13 mouse cellular contexts compared by ENCODE assay signal in the genomic region with DNA sequence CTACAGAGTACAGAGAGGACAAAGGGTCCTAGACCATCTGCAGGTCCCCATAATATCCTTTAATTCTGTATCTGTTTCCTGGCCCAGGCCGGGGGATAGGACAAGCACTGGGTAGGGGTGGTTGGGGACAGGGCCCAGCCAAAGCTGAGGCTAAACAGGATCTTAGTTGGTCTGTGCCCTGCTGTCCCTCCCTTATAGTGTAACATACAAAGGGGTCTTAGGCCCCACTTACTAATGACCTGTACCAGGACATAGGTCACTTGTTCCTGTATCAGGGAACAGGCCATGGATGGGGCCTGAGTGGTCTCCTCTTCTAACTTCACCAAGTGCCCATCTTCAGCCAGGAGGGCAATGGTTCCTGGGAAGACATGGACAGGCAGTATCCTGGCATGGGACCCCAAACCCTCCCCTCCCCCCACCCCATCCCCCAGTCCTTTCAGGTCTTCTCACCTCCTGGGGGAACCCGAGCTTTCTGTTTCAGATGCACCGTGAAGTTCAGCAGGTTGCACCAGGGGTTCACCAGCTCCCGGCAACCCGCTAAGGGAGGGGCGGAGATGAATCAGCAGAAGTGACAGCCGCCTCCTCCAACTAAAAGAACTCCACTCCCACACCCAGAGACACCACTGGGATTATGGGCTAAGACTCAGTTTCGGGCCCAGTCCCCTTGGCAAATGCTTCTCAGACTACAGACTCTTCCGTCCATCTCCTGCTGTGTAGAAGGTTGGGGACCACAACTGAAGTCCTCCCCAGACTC. TPM values are rescaled to one million over a fixed set of nuclear protein-coding genes. Genes with fewer than 3 reads are reported as not detected.
DNase-seq lines count a peak whose midpoint lies in the region; ATAC-seq and TF ChIP-seq lines count a peak whose summit lies in the region.
"Had no signal": no experiment of that assay in that cellular context is flagged by ENCODE, and none has a peak within 500 bp of the region (broad histone marks: within the 10 kb centered on the region; RNA-seq: fewer than 3 reads in every experiment).

No protein-coding gene starts in this region.

- no peaks in the 10 kb centered on the region for H3K79me2 ChIP-seq in CH12.LX (replicated peaks; ENCODE audit: control insufficient read depth, extremely low read depth, insufficient read depth, poor library complexity, severe bottlenecking)

- peak overlapping the region; percentile 65 for H3K4me2 ChIP-seq in CH12.LX (ENCODE audit: insufficient read depth, low read depth, poor library complexity, severe bottlenecking)
- H3K4me2 ChIP-seq in liver, embryonic 14.5 days (ENCODE audit: low read depth), result peak overlapping the region; percentile 98
- H3K4me2 ChIP-seq: hindbrain, embryonic 14.5 days; limb, embryonic 12.5 days had no signal

- TF ChIP-seq POLR2A in CH12.LX (IDR thresholded peaks at IDR 0.05; ENCODE audit: low read depth, low read length), result peak; percentile 27; the same call in 1 of the 2 replicates

- TF ChIP-seq CTCF in CH12.LX (conservative IDR thresholded peaks at IDR 0.05 in 1 of 2, IDR thresholded peaks at IDR 0.05 in 1 of 2; ENCODE audit: low read depth in 2 of 2, low read length in 2 of 2), result no peak
- no peak for TF ChIP-seq CTCF in liver, embryonic 14.5 days (IDR thresholded peaks at IDR 0.05; ENCODE audit: low read depth)

- peaks cover 1% of the 10 kb centered on the region for H3K27me3 ChIP-seq in CH12.LX (replicated peaks)
- no peaks in the 10 kb centered on the region for H3K27me3 ChIP-seq in liver, embryonic 14.5 days (ENCODE audit: control insufficient read depth, insufficient read depth, low read length)

- H3K9me3 ChIP-seq in CH12.LX (replicated peaks; ENCODE audit: low read length), result no peaks in the 10 kb centered on the region
- no peaks in the 10 kb centered on the region for H3K9me3 ChIP-seq in liver, embryonic 14.5 days (ENCODE audit: control insufficient read depth, low read length)
- H3K9me3 ChIP-seq: limb, embryonic 12.5 days had no signal

- peak overlapping the region; percentile 78 for H3K27ac ChIP-seq in CH12.LX (ENCODE audit: insufficient read depth, low read depth)
- H3K27ac ChIP-seq in liver, embryonic 14.5 days, result peak overlapping the region; percentile 93
- H3K27ac ChIP-seq: hindbrain, embryonic 14.5 days; limb, embryonic 12.5 days had no signal

- 21% methylated on average over 9 of the region's 9 CpGs for WGBS in liver, embryonic 14.5 days (ENCODE audit: insufficient replicate concordance)

- DNase-seq in heart, adult 11 months, result peak; percentile 88
- no peak for DNase-seq in heart, adult 9 months (ENCODE audit: low spot score in 2 of 2)
- DNase-seq in CH12.LX (ENCODE audit: extremely low read depth) (peak; percentile 46), ZHBTc4 (ENCODE audit: low read depth, low spot score) (peak; percentile 41)
- DNase-seq in liver, embryonic 14.5 days (ENCODE audit: low read depth in 3 of 3, low spot score in 3 of 3), result peak; percentile 71 to 79 (median 77)
- DNase-seq in gastrocnemius, postnatal 36 days, result no peak
- no peak for DNase-seq in urinary bladder, postnatal 4 days (ENCODE audit: low spot score in 2 of 2)
- DNase-seq in frontal cortex, postnatal 25 days (ENCODE audit: low spot score in 2 of 2), result no peak
- DNase-seq: kidney, postnatal 4 days; midbrain, embryonic 14.5 days had no signal

- peaks cover 0 to 15% of the 10 kb centered on the region in 2 experiments for H3K36me3 ChIP-seq in CH12.LX (replicated peaks in 1 of 2; ENCODE audit: control insufficient read depth in 1 of 2, insufficient read depth in 1 of 2, low read length in 1 of 2)
- peaks cover 2% of the 10 kb centered on the region; the same call in 1 of the 2 replicates for H3K36me3 ChIP-seq in liver, embryonic 14.5 days (replicated peaks; ENCODE audit: control insufficient read depth, insufficient read depth, low read depth)
- H3K36me3 ChIP-seq: limb, embryonic 12.5 days had no signal

- ATAC-seq in liver, embryonic 14.5 days (ENCODE audit: insufficient read depth), result peak; percentile 74

- in situ Hi-C loops in CH12.LX (cut with MboI; ENCODE audit: low pct_ligation_motif_present, low pct_unique_long_range_greater_than_20kb, low sequenced_read_pairs), result loop anchor here (5.0 kb wide), 1 partner anchor 42 kb away; no protein-coding TSS in a partner anchor

- dilution Hi-C loops in CH12.LX (cut with MboI; ENCODE audit: extremely low pct_ligation_motif_present, extremely low pct_unique_long_range_greater_than_20kb, low sequenced_read_pairs), result no loop called here

- H3K4me3 ChIP-seq in CH12.LX (replicated peaks in 1 of 3; ENCODE audit: low read depth in 2 of 3, low read length in 2 of 3, poor library complexity in 1 of 3), result peak overlapping the region in 2 of 3 experiments; percentile 23 to 38
- peak overlapping the region; percentile 80 to 91 for H3K4me3 ChIP-seq in liver, embryonic 14.5 days (ENCODE audit: insufficient read depth in 1 of 2, low read depth in 2 of 2, low read length in 2 of 2)
- H3K4me3 ChIP-seq: limb, embryonic 12.5 days had no signal

- intact Hi-C loops in gastrocnemius, postnatal 36 days (cut with DNase I), result no loop called here

- H3K4me1 ChIP-seq in CH12.LX (ENCODE audit: control insufficient read depth in 1 of 2, insufficient read depth in 2 of 2), result peaks cover 20 to 72% of the 10 kb centered on the region in 2 experiments
- H3K4me1 ChIP-seq in liver, embryonic 14.5 days (replicated peaks; ENCODE audit: control insufficient read depth in 2 of 2, insufficient read depth in 2 of 2, low read length in 1 of 2), result peaks cover 36 to 44% of the 10 kb centered on the region in 2 experiments

- TF ChIP-seq RAD21 in CH12.LX (IDR thresholded peaks at IDR 0.05; ENCODE audit: low read depth, low read length), result no peak

- peak overlapping the region; percentile 43 for H3K9ac ChIP-seq in CH12.LX (ENCODE audit: insufficient read depth, low read depth)
- H3K9ac ChIP-seq in liver, embryonic 14.5 days (replicated peaks), result peak overlapping the region; percentile 79
- H3K9ac ChIP-seq: hindbrain, embryonic 14.5 days; limb, embryonic 12.5 days had no signal

- no peak for TF ChIP-seq EP300 in CH12.LX (IDR thresholded peaks at IDR 0.05; ENCODE audit: low read length)
- no peak for TF ChIP-seq EP300 in liver, embryonic 14.5 days (IDR thresholded peaks at IDR 0.05; ENCODE audit: low read depth)

TF ChIP-seq in CH12.LX, 34 proteins besides CTCF, POLR2A, EP300 and RAD21:
- TF ChIP-seq MAFK (IDR thresholded peaks at IDR 0.05; ENCODE audit: insufficient replicate concordance, low read length) (no peak), SMC3 (IDR thresholded peaks at IDR 0.05; ENCODE audit: low read depth, low read length) (no peak), MAZ (IDR thresholded peaks at IDR 0.05; ENCODE audit: low read depth, low read length) (no peak), CHD2 (IDR thresholded peaks at IDR 0.05; ENCODE audit: low read length) (peak; percentile 78), SIN3A (IDR thresholded peaks at IDR 0.05; ENCODE audit: low read length) (no peak), BHLHE40 (IDR thresholded peaks at IDR 0.05; ENCODE audit: low read depth, low read length) (no peak), NELFE (IDR thresholded peaks at IDR 0.05; ENCODE audit: low read depth, low read length) (no peak), ZC3H11A (IDR thresholded peaks at IDR 0.05; ENCODE audit: low read depth, low read length) (no peak), IRF4 (IDR thresholded peaks at IDR 0.05; ENCODE audit: low read depth, low read length) (peak; percentile 32; the same call in 1 of the 2 replicates), CHD1 (IDR thresholded peaks at IDR 0.05; ENCODE audit: low read depth, low read length) (no peak)

RNA-seq across cellular contexts. Expression of a gene that starts 0.8 kb away (rescaled TPM):
- total RNA-seq in CH12.LX (2012; rRNA removed) (0.21 and 0.42 TPM in 2 replicates), CH12.LX (2014; rRNA removed) (not detected in 2 replicates)
- polyA plus RNA-seq in CH12.LX (2012; ENCODE audit: insufficient read length, low read depth), result 2.6 and 3.5 TPM in 2 replicates
- polyA plus RNA-seq in liver, embryonic 14.5 days (2012; rRNA removed), result 22.5 and 27.6 TPM in 2 replicates
- polyA plus RNA-seq in liver, embryonic 14.5 days (2014; fragmentation: Nextera tagmentation; extraction: Ambion mirVana), result 20.9 and 21.9 TPM in 2 replicates
- total RNA-seq in gastrocnemius, postnatal 36 days (2021), result not detected
- total RNA-seq: gastrocnemius, adult 8-10 months had no signal

RNA-seq across cellular contexts. Expression of a gene that starts 3.2 kb away (rescaled TPM):
- total RNA-seq in CH12.LX (2012; rRNA removed) (35.6 and 51.5 TPM in 2 replicates), CH12.LX (2014; rRNA removed) (66.3 and 90.1 TPM in 2 replicates)
- 104 and 135 TPM in 2 replicates for polyA plus RNA-seq in CH12.LX (2012; ENCODE audit: insufficient read length, low read depth)
- 0.85 and 2.1 TPM in 2 replicates for polyA plus RNA-seq in liver, embryonic 14.5 days (2012; rRNA removed)
- 2.5 and 2.9 TPM in 2 replicates for polyA plus RNA-seq in liver, embryonic 14.5 days (2014; fragmentation: Nextera tagmentation; extraction: Ambion mirVana)
- not detected for total RNA-seq in gastrocnemius, postnatal 36 days (2021)
- total RNA-seq: gastrocnemius, adult 8-10 months had no signal
- polyA plus RNA-seq: midbrain, embryonic 14.5 days had no signal

RNA-seq across cellular contexts. Expression of a gene that starts 3.4 kb away (rescaled TPM):
- total RNA-seq in CH12.LX (2012; rRNA removed) (0.76 and 1.1 TPM in 2 replicates), CH12.LX (2014; rRNA removed) (not detected in 2 replicates)
- 0.56 and 0.99 TPM in 2 replicates for polyA plus RNA-seq in CH12.LX (2012; ENCODE audit: insufficient read length, low read depth)
- 1.3 and 1.5 TPM in 2 replicates for polyA plus RNA-seq in liver, embryonic 14.5 days (2012; rRNA removed)
- polyA plus RNA-seq in liver, embryonic 14.5 days (2014; fragmentation: Nextera tagmentation; extraction: Ambion mirVana), result 1.1 and 1.5 TPM in 2 replicates
- total RNA-seq in gastrocnemius, postnatal 36 days (2021), result 1 to 10 TPM; 2.1 to 2.3 TPM

RNA-seq across cellular contexts. Expression of a gene that starts 6.7 kb away (rescaled TPM):
- total RNA-seq in CH12.LX (2012; rRNA removed), result 243 and 254 TPM in 2 replicates
- total RNA-seq in CH12.LX (2014; rRNA removed), result 119 and 147 TPM in 2 replicates
- 412 and 540 TPM in 2 replicates for polyA plus RNA-seq in CH12.LX (2012; ENCODE audit: insufficient read length, low read depth)
- polyA plus RNA-seq in liver, embryonic 14.5 days (2012; rRNA removed), result 55.8 and 72.9 TPM in 2 replicates
- 106 and 111 TPM in 2 replicates for polyA plus RNA-seq in liver, embryonic 14.5 days (2014; fragmentation: Nextera tagmentation; extraction: Ambion mirVana)
- 1,000 to 10,000 TPM; 1,320 to 1,585 TPM for total RNA-seq in gastrocnemius, postnatal 36 days (2021)

RNA-seq across cellular contexts. Expression of a gene that starts 14.7 kb away (rescaled TPM):
- total RNA-seq in CH12.LX (2012; rRNA removed) (0.84 and 1.6 TPM in 2 replicates), CH12.LX (2014; rRNA removed) (0.40 and 0.45 TPM in 2 replicates)
- 0.34 and 1.0 TPM in 2 replicates for polyA plus RNA-seq in CH12.LX (2012; ENCODE audit: insufficient read length, low read depth)
- polyA plus RNA-seq in liver, embryonic 14.5 days (2012; rRNA removed), result 0.08 and 0.10 TPM in 2 replicates
- 0.08 TPM in 1 of 2 replicates, not detected in the other for polyA plus RNA-seq in liver, embryonic 14.5 days (2014; fragmentation: Nextera tagmentation; extraction: Ambion mirVana)
- not detected for total RNA-seq in gastrocnemius, postnatal 36 days (2021)
- total RNA-seq: gastrocnemius, adult 8-10 months had no signal
- polyA plus RNA-seq: hindbrain, embryonic 14.5 days; limb, embryonic 12.5 days; midbrain, embryonic 14.5 days had no signal

Comparison
In these comparisons a context has a peak if more than half of its experiments do, and no peak if none do; other contexts are left out.
1. DNase-seq: peak in heart, adult 11 months (single experiment), CH12.LX (single experiment), ZHBTc4 (single experiment) and liver, embryonic 14.5 days (3 of 3); none in heart, adult 9 months (0 of 2), gastrocnemius, postnatal 36 days (0 of 2), urinary bladder, postnatal 4 days (0 of 2) and frontal cortex, postnatal 25 days (0 of 2).
2. RNA of a gene that starts 3.2 kb away (total RNA-seq): 35.6 to 90.1 TPM in CH12.LX; not detected in gastrocnemius, postnatal 36 days; every median in the first group is over 10 times any median in the second.